Mouse (Mus musculus) adrenal gland, adult 2 months (tissue): ENCODE measurements around the gene Fstl4. TPM values are rescaled to one million over a fixed set of nuclear protein-coding genes. Genes with fewer than 3 reads are reported as not detected.
A peak's percentile ranks its signal among the peaks of the same experiment; 100 is the strongest.

Experiments
- DNase-seq: peaks from one replicate; pipeline ENCODE4 v3.0.0; 2021
- polyA plus RNA-seq: library from polyadenylated mRNA; depleted of rRNA; stranded (reverse); fragments of >200 nt; gene quantifications from 2 replicates; pipeline ENCODE4 v1.2.3, GENCODE M21; 2012
- total RNA-seq, 2 experiments: library from RNA; stranded (reverse); gene quantifications; 2 replicates each; pipeline ENCODE4 v1.2.3; 2021

Gene Fstl4
- total and polyA plus RNA-seq, 3 experiments = 0.61 to 1.1 (median 0.79) TPM

- no peak for DNase-seq
Measured at GRCm38 (mm10) chr11:52910788-52911187, 146.4 kb downstream of the Fstl4 start.

- DNase-seq = no peak
Measured at GRCm38 (mm10) chr11:52914431-52914830, 150.0 kb downstream of the Fstl4 start.

- no peak for DNase-seq
Measured at GRCm38 (mm10) chr11:52915648-52916047, 151.2 kb downstream of the Fstl4 start.

- peak; percentile 67 for DNase-seq
Measured at GRCm38 (mm10) chr11:52919231-52919960, 155.0 kb downstream of the Fstl4 start.

DNA sequence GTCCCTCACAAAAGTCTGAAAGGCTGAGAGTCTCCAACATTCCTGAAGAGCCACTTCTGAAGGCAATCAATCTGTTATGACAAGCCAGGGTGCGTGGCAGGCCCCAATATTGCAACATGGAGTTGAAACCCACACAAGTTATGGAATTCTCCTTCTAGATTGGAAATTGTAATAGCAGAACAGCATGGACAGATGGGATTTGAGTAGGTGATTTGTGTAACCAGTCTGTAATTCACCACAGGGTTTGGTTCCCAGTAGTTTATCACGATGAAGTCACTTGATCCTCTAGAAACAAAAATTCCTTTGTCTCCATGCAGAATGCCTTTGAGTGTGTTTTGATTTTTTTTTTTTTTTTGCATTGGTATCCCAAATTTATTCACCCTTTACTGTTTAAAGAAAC lies 159.8 kb downstream of the Fstl4 start:
- DNase-seq = no peak

GRCm38 (mm10) chr11:52928321-52928720 lies 163.9 kb downstream of the Fstl4 start:
- DNase-seq = no peak

- peak; percentile 29 for DNase-seq
Measured at GRCm38 (mm10) chr11:52939336-52940070, 175.1 kb downstream of the Fstl4 start.

- DNase-seq = no peak
Measured at GRCm38 (mm10) chr11:52942967-52943366, 178.5 kb downstream of the Fstl4 start.

DNA sequence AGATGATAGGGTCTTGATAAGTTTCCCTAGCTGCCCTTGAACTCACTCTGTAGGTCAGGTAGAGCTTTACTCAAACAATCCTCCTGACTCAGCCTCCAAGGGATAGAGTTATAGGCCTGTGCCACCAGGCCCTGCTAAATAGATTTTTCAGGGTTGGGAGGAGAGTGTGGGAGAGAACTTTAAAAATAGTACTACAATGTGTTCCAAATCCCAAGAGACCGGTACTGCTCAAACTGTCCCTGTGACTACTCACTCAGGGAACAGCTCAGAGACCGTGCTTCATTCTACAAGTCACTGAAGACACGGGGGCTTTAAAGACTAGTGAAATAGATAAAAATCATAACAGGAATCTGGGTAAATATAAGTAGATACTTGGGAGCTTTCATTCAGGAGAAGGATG lies 190.6 kb downstream of the Fstl4 start:
- no peak for DNase-seq

DNA sequence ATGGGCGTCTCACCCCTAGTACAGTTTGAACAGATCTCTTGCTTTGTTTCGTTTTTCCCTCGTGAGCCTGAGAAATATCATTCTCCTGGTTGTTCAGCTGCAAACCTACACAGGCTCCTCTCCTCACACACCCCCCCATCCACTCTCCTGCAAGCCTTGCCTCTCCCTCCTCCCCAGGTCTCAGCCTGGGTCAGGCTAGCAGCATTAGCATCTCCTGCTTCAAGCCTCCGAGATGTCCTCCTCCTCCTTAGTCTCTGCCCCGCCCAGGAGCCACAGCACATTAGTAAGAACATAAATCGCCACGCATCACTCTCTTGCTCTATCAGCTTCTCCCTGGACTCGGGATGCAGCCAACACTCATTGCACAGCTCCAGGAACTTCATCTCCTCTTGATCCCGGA lies 204.4 kb downstream of the Fstl4 start:
- DNase-seq = no peak

GRCm38 (mm10) chr11:52970396-52970795 lies 206.0 kb downstream of the Fstl4 start:
- DNase-seq = no peak

DNA sequence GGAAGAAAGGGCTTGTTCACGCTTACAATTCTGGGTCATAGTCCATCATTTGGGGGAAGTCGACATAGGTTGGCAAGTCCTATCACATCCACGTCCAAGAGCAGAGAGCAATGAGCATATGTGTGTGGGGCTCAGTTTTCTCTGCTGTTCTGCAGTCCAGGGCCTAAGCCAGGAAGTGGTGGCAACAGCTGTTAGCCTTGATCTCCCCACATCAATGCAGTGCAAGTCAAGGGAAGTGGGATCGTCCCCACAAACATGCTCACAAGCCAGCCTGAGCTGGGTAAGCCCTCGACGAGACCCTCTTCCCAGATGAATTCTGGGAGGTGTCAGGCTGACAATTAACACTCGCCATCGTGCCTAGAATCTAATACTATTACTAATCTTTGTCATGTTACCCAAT lies 222.6 kb downstream of the Fstl4 start:
- DNase-seq = no peak

DNA sequence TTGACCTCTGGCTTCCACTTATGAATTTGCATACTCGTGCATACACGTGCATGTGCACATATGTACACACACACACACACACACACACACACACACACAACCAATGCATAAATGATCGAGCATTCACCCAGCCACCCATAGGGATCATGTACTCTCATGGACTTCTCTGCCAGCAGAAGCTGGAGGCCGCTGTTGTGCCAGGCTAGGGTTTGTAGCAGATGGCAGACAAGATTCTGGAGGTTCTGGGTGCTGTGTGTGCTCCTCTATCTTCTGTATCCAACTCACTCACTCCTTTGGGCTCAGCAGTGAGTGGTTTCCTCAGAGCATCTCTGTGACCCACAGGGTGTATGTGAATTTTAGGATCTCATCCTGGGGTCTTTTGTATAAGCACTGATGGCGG lies 230.3 kb downstream of the Fstl4 start:
- DNase-seq = no peak

GRCm38 (mm10) chr11:52996434-52997093 lies 232.1 kb downstream of the Fstl4 start:
- no peak for DNase-seq

- no peak for DNase-seq
Measured at GRCm38 (mm10) chr11:52997421-52997820, 233.0 kb downstream of the Fstl4 start.

GRCm38 (mm10) chr11:53000226-53000625 lies 235.8 kb downstream of the Fstl4 start:
- no peak for DNase-seq

DNA sequence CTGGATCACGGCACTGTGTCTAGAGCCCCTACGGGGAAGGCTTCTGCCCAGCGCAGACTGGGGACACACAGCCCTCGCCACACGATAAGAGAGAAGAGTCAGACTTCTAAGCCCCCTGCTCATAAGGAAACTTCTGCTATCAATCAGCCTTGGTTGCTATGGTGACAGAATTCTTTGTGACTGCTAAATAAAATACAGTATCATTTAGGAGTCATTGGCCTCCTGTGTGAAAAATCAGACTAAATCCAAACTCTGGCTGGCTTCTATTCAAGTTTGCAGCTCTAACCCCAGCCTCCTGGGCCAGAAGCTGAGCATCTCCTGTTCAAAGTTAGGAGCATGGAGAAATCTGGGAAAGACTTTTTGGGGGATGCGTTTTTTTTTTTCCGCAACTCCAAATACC lies 238.9 kb downstream of the Fstl4 start:
- no peak for DNase-seq

- DNase-seq = no peak
Measured at GRCm38 (mm10) chr11:53003811-53004210, 239.4 kb downstream of the Fstl4 start.

DNA sequence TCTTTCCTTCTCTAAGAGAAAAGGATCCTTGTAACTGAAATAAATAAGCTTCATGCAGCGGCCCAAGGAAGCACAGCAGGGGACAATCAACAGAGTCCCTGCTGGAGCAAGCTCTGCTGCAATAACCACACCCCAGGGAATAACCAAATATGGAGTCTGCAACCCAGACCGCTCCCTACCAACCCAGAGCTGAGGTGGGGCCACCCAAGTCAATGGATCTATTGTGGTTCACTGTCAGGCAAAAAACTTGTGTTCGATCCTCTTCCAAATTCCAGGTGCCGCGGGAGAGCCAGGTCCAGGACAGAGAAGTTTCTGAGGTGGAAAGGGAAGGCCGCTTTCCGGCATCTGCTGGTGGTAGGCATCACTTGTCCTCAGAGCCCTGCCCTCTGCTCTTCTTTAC lies 245.2 kb downstream of the Fstl4 start:
- DNase-seq = no peak

- DNase-seq = no peak
Measured at GRCm38 (mm10) chr11:53011996-53012505, 247.6 kb downstream of the Fstl4 start.

DNA sequence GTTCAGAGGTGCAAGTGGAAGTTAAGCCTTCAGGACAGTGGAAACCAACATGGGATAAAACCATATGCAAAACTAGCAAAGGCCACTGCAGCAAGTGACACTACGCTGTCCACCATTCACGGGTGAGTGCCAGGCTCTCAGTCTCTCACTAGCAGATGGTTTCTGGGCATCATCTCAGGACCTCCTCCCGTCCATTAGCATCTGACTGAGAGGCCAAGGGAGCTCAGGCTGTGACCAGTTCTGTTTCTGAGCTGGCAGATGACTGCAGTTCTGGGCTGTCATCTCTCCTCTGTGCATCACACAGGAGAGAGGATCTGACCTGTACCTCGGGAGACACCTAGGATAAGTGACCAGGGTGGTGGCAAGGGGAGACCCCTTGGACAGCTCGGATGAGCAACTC lies 249.5 kb downstream of the Fstl4 start:
- DNase-seq = no peak

GRCm38 (mm10) chr11:53016358-53017021 lies 252.1 kb downstream of the Fstl4 start:
- no peak for DNase-seq
